Mouse (Mus musculus) liver, embryonic 14.5 days (tissue): ENCODE data around the gene Tmtc1.

Experiments
- CTCF ChIP-seq: IDR thresholded peaks from 2 replicates; pipeline ENCODE4 v1.5.1; 2016; ENCODE audit warnings: antibody characterized with exemption, low read depth, control low read depth
- EP300 ChIP-seq: IDR thresholded peaks from 2 replicates; pipeline ENCODE4 v1.6.1; 2016; ENCODE audit warnings: antibody characterized with exemption, low read depth

DNA sequence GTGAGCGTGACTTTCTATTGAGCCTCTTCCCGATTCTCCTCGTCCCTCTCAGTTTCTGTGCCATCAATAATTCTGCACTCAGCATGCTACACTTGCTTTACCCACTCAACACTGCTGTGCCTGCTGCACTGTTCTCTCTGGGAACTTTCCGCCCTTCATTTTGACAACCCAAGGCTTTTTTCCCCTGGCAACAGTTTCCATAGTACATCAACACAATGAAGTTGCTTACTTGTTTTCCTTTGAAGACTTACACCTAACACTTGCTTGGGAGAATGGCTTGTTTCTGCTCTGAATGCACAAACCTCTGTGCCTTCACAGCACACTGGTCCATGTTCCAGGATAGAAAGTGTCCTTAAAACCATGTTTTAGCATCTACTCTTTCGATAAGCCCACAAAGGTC, 46.9 kb downstream of the Tmtc1 start:
- no peak for TF ChIP-seq CTCF
- no peak for TF ChIP-seq EP300
